Mouse (Mus musculus): ENCODE measurements around the gene Arpp21.

DNA sequence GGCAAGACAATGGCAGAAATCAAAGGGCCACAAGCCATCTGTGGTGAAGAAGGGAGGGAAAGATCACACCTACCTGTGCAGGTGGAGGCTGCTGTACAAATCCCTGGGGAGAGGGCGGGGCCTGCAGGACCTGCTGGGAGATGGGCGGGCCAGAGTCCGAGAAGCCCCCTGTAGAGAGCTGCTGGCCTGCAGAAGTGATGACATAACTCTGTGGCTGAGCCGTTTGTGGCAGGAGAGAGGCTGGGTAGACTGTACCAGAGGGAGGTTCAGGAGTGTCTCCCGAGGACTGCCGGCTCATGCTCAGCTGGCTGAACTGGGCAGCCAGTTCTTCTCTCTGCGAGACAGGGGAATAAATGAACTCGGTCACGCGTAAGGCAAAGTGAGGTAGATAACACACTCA is 111.1 kb downstream of the Arpp21 start:
- no peak for TF ChIP-seq POLR2AphosphoS2 (IDR thresholded peaks at IDR 0.05; ENCODE audit: insufficient read length, low read depth)
- TF ChIP-seq MYOD1 (IDR thresholded peaks at IDR 0.05; ENCODE audit: control insufficient read depth in 1 of 3, insufficient read length in 2 of 3, low read depth in 2 of 3): no peak
- no peak for TF ChIP-seq USF1 (IDR thresholded peaks at IDR 0.05; ENCODE audit: low read depth)
- TF ChIP-seq POLR2A (IDR thresholded peaks at IDR 0.05; ENCODE audit: insufficient read length, low read depth): no peak
- no peak for TF ChIP-seq MAX (IDR thresholded peaks at IDR 0.05; ENCODE audit: low read depth)
- no peak for TF ChIP-seq TCF12 (IDR thresholded peaks at IDR 0.05; ENCODE audit: insufficient read depth, poor library complexity, severe bottlenecking)
- no peak for TF ChIP-seq CEBPB (IDR thresholded peaks at IDR 0.05; ENCODE audit: insufficient read depth, poor library complexity, severe bottlenecking)
- no peak for TF ChIP-seq E2F4 (IDR thresholded peaks at IDR 0.05; ENCODE audit: insufficient read depth)
- TF ChIP-seq TCF3 (IDR thresholded peaks at IDR 0.05; ENCODE audit: insufficient read length, low read depth): no peak
